Mouse (Mus musculus) A20 (cell line): ENCODE results near the gene Cmas.

Experiments
- DNase-seq: peaks from one replicate; pipeline ENCODE4 v3.0.0-alpha.2; 2011; ENCODE audit warnings: low read depth, low spot score

Cmas gene

DNA sequence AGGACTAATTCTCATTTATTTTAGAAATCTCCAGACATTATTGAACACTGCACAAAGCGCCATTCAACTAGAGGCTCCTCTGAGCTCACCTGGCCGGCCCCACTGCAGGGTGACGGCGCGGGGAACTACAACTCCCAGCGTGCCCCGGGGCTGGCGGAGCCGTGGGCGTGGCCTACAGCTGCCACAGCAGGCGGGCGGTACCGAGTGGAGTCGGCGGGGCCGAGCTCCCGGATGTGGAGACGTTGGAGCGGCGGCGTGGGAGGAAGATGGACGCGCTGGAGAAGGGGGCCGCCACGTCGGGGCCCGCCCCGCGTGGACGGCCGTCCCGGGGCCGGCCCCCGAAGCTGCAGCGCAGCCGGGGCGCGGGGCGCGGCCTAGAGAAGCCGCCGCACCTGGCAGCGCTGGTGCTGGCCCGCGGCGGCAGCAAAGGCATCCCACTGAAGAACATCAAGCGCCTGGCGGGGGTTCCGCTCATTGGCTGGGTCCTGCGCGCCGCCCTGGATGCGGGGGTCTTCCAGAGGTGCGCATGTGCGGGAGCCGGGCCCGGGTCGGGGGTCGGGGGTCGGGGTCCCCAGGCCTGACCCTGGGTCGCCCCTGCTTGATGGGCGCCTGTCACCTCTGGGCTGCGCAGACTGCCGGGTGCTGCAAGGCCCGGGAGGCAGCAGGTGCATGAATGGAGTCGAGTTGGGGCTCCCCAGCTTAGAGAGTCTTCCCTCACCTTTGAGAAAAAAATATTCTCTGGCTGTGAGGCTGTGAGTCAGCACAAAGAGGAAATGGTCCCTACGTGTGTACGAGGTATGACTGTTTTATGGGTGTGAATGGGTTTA is at the start of gene Cmas:
Gene Cmas (plus strand): TSS at position 180 of the 827 bp plus-strand sequence.
- peak; percentile 89 for DNase-seq

DNA sequence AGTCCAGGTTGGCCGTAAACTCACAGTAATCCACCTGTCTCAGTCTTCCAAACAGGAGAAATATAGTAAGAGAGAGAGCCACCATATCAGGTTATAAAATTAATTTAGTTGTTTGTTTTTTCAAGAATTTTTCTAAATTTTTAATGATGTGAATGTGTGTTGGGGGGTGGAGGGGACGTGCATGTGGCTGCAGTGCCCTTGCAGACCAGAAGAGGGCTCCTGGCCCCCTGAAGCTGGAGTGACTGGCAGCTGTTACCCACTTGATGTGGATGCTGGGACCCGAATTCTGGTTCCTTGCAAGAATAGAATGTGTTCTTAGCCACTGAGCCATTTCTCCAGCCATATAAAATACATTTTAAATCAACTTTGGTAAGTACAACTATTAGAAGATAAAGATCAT is 49.8 kb upstream of the Cmas start:
- peak; percentile 12 for DNase-seq

DNA sequence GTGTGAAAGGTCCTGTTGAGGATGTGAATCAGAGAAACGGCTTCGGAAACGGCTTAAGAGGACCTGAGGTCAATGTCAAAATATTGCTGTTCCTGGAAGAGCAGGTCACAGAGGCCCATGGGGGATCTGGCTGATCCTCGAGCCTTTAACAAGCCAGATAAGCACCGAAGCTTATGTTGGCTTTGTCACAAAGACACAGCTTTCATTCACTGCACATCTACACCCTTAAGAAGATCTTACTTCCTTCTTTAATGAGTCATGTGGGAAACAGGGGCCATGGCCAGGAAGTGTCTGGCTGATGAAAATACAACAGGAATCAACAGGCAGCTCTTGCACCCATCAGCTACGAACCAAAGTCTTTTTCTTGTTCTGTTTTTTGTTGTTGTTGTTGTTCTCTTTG is 48.1 kb upstream of the Cmas start:
- DNase-seq = no peak

DNA sequence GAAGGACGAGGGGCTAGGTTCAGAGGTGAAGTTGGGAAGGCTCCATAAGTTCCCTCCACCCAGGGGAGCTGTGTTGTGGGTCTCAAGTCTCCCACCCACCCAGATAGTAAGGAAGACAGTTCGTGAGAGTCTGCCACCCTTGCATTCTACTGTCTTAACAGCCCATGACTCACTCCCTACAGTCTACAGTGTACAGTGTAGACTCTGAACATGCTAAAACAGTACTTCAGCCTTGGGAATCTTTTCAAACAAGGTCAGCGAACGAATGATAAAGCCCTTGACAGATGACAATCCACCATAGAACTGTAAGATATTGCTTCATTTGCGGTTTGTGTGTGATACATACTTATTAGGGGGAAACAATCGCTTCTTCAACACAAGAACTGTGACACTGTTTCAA is 45.8 kb upstream of the Cmas start:
- no peak for DNase-seq

DNA sequence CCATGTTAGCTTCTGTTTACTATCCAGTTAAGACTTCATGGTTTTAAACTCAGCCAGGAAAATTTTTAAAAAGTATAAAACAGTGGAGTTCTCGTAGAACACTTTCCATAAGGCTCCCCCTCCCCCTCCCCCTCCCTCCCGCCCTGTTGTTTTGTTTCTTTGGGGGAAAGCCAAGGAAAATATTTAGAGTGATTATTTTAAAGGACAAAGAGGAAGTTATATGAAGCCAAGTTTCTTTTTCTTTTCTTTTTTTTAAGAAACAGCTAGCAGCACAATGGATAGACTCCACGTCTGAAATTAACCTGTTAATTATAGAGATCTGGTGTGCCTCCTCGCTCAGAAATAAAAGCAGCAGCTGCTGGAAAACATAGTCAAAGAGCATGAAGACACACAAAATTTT is 45.4 kb upstream of the Cmas start:
- DNase-seq = no peak

DNA sequence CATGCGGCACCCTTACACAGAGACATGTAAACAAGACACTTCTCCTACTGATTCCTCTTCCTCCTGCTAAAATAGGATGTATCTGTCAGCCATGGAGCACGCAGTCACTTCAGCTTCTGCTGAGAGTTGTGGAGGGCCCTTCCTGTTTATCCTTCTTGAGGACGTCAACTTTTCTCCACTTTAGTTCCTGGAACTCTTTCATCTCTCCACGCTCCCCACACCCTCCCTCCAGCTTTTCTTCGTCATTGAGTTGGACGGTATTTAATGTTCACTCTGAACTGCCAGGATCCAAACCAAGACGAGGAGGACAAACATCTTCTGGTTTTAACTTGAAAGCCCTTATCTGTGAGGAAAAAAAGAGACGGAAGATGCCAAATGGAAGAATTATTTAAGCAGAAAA is 41.5 kb upstream of the Cmas start:
- no peak for DNase-seq

DNA sequence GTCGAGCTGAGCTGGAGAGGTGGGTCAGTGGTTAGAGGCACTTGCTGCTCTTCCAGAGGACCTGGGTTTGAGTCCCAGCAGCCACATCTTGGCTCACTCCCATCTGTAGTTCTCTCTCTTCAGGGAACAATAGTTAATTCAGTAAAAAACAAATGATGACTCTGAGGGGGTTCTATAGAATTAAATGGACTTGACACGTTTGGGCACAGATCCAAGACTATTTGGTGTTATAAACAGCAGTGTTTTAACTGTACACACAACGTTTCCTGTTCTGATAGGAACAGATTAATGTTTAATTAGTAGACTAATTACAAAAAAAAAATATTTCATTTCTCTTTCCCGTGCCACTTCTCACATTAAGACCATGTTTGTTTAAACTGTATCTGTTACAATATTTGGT is 39.3 kb upstream of the Cmas start:
- DNase-seq = no peak

DNA sequence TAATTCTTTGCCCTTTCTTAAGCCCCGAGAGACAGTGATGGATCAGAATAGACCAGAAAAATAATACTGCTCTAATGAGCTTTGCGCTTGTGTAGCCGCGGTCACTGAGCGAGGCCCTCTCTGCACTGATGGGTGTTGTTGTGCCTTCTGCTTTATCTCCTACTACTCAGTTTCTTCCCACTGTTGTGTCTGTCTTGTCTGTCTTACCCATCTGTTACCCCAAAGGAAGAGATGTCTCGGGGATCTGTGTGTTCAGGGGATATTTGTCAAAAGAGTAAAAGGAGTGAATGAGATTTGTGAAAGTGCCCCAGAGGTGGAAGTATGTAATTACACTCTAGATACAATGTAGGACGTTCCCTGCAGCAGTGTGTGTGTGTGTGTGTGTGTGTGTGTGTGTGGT is 38.3 kb upstream of the Cmas start:
- no peak for DNase-seq

DNA sequence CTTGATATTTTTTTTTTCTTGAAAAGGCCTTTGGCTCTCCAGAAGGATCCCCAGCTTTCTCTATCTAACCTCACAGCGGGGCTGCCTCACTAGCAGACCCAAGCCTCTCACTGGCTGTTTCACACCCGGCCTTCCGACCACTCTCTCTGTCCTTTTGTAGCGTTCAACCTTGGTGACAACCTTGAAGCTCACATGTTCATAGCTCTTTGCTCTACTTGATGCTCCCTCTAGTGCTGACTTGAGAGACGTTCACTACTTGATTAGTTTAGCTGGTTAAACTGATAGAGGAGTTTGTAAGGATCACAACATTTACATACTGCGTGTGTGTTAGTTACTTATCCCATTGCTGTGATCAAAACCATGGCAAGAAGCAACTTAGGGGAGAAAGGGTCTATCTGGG is 35.8 kb upstream of the Cmas start:
- no peak for DNase-seq

DNA sequence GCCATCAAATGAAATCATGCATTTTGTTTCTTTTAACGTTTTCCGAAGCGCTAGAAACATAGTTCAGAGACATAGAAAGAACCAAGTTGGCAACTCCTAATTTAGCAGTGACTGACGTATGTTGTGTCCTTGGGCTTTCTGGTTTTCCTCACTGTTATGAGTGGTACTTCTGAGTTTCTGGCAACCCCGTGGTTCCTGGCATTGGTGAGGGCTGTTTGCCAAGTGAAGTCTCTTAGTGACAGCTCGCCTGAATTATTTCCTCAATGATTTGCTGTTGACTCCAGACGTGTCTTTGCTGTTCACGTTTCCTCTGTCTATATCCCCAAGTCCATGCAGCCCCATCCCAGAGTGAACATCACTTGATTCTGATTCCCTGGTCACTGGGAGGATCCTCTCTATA is 34.8 kb upstream of the Cmas start:
- no peak for DNase-seq

DNA sequence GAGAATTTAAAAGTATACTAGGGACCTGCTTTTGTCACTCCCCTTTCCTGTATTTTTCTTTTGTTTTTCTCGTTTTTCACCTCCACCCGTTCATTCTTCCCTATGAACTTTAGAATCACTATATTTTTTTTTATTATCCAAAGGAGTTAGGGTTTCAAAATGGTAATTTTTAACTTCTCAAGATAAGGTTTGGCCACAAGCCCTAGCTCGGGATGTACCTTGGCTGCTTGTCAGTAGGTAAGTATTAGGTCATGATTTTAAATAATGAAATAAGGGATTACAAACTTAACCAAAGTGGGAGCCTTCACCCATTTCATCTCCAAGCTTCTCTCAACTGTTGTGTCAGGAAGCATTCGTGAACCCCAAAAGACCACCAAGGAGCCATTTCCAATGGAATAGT is 30.5 kb upstream of the Cmas start:
- DNase-seq = no peak

DNA sequence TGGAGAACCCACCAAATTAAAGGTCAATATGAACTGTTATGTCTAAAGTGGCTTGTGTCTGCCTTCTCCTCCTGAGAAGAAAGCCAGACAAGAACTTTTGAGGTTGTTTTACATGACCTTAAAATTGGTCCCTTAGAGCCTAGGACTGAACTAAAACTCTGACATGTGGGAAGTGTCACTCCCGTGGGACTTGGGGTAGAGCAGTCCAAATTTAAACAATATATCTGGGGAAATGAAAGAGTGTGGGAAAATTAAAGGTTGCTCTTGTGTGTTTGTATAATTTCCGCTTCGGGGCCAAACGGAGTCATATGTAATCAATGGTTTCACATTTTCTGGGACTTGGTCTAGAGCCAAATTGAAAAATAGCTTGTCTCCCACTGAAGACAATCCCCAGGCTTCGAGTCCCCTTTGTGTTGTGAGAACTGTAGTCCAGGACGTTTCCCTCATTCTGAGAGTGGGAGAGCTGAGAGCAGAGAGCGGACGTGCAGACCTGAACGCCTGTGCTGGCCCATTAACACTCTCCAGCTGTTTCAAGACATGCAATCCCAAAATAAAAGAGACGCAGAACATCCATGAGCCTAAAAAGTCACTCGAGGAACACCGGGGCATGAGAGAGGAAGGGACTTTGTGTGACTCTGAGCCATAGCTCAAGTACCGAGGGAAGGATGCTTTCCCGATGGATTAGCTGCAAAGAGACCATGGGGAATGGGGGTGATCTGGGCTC is 23.8 kb upstream of the Cmas start:
- no peak for DNase-seq

DNA sequence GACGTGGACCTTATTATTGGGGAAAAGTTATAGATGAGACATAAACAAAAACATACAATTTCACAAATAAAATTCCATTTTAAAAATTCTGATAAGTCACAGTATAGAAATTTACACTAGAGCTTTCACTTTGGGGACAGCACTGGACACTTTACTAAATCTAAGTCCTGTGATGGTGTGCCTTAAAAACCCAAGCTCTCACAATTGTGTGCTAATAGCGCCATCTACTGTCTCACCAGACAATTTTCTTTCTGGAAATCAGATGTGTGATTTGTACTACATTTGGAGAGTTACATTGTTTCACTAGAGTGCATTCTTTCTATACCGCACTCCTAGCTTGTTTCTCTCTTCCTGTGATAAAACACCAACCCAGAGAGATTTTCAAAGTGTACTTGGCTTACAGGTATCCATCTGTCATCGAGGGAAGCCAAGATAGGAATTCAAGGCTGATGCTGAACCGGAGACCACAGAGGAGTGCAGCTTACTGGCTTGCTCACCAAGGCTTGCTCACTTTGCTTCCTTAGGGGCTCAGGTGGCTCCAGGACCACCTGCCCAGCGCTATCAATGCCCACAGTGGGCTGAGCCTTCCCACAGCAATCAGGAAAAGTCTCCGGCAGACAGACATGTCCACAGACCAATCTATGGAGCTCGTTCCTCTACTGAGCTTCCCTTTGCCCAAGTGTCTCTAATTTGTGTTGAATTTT is 21.0 kb upstream of the Cmas start:
- peak; percentile 51 for DNase-seq

DNA sequence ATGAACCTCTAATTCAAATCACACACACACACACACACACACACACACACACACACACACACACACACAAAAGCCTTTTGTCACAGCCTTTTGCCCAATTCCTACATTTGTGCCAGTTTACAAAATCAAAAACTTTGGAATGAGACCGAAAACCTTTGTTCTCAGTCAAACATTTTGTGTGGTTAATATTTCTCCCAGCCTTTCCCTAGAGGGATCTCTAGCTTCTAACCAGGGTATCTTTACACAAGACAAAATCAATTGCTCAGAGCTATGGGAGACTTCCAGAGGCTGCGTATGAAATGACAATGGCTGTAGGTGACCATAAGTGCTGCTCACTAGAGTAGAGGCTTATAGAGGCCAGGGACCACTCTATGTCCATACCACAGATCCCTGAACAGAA is 18.3 kb upstream of the Cmas start:
- DNase-seq = no peak

DNA sequence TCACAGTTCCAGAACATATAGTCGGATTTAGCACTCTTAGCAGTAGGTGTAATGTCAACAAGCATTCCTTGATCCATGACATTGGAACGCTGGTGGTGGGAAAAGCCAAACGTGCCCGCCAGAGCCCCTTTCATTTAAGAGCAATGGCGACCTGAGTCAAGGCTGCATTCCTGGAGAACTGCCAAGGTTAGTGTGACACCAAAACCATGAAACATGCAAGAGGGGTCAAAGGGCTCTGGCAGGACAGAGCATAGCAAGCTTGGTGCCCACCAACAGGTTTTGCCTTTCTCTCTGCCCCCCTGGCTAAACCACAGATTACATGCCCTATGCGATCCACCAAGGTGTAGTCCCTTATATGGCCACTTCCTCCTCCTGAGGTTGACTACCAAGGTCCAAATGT is 17.8 kb upstream of the Cmas start:
- no peak for DNase-seq

DNA sequence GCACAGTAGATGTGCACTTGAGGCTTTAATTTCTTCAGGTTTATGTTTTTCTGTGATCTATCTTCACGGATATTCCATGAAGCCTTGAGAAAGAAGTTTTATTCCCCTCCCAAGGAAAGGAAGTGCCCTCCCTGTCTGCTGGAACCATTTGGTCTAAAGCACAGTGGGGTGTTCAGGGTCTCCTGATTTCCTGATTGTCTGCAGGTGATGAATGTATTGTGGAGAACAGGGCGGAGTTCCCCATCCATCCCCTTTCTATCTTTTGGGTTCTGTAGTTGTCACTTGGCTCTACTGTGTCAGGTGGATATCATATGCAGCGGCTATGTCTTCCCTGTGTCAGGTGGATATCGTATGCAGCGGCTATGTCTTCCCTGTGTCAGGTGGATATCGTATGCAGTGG is 14.7 kb upstream of the Cmas start:
- no peak for DNase-seq

DNA sequence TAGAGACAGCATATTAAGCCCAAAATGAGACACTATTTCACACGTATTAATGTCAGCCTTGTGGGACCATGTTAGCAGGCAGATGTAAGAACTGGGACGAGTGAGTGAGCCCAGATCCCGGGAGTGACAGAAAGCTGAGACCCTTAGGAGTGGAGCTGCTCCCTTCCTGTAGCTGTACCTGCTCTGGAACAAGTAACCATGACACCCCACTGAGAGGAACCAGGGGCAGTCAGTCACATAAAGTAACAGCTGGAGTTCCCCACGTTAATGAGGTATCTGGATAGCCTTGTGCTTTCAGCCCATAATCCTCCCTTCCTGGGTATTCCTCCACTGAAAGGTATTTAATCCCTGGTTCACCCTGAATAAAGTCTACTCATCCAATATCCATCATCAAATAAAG is 13.3 kb upstream of the Cmas start:
- DNase-seq = no peak

DNA sequence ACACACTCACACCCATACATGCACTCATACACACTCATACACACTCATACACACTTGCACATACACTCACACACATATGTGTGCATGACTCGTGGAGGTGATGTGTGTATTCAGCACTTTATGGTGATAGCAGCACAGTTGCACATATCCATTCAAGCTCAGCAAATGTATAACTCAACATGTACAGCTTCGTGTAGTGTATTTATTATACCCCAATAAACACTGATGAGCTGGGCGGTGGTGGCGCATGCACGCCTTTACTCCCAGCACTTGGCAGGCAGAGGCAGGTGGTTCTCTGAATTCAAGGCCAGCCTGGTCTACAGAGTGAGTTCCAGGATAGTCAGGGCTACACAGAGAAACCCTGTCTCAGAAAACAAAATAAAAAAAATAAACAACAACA is 11.0 kb upstream of the Cmas start:
- no peak for DNase-seq

DNA sequence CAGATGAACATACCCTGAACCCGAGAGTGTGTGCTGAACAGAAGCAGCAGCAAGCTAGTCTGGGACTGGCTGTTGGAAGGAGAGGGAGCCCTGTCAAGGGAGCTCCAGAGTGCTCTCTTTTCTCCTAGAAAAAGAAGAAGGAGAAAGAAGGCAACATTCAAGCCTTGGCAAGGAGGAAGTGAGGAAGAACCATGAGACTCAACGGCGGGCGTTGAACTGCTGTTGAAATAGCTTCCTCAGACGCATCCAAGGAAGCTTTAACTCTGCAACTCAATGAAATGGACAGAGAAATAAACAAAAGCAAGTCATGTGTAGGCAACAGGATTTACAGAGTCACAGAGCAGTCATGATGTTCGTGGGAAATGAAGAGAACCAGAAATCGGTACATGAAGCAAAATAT is 9.7 kb upstream of the Cmas start:
- no peak for DNase-seq

DNA sequence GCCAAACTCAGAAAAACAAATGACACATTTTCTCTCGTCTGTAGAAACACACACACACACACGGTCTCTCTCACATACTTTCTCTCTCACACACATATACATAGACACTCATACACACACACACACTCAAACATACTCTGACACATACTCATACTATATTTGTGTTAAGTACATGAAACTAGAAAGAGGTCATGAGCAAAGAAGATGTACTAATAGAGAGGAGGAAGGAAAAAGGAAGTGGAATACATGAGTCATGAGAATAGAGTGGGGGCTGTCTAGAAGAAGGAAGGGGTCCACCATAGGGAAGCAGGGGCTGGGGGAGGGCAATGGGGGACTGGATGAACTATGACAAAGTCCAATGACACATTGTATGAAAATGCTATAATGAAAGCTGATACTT is 9.3 kb upstream of the Cmas start:
- DNase-seq = no peak

DNA sequence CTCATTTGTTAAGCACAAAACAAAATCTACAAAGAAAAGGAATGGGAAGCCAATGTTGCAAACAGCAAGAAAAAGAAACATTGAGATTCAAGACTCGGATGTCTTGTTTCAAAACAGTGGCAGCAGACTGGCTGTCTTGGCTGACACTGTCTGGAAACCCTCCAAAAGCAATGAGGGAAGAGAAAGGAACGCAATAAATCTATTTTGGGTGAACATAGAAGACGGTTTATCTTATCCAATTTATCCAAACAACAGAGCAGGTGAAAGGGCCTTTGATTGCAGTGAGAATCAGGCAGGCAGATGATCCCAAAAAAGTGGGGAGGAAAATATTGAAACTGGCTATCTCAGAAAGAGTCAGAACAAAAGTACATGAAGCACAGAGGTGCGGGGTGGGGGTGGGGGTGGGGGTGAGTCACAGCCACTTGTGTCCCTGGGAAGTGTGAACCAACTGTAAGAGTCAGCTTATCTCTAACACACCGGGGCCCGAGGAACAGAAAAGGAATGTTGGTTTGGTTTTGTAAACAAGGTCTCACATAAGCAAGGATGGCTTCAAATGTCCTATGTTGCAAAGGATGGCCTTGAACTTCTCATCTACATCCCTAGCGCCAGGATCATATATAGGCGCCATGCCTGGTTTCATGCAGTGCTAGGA is 8.3 kb upstream of the Cmas start:
- DNase-seq = no peak

DNA sequence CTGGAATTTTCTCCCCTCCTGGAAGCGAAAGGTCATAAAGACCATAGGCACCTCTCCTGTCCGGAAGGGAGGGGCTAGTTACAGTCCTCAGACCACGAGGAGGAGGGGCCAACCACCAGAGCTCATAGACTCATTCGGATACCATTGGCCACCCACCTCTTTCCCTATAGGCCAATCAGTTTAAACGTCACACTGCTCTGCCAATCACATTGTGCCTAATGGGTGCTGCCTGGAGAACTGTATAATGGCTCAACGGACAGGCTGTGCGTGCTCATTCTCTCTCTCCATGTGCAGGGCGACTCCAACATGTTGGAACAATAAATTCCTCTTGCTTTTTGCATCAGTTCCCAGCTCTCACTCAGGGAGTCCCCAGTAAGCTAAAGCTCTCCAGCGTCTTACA is 5.1 kb upstream of the Cmas start:
- DNase-seq = no peak
